Mouse (Mus musculus): Measurements from ENCODE around the gene Heatr6.

The Heatr6 gene

DNA sequence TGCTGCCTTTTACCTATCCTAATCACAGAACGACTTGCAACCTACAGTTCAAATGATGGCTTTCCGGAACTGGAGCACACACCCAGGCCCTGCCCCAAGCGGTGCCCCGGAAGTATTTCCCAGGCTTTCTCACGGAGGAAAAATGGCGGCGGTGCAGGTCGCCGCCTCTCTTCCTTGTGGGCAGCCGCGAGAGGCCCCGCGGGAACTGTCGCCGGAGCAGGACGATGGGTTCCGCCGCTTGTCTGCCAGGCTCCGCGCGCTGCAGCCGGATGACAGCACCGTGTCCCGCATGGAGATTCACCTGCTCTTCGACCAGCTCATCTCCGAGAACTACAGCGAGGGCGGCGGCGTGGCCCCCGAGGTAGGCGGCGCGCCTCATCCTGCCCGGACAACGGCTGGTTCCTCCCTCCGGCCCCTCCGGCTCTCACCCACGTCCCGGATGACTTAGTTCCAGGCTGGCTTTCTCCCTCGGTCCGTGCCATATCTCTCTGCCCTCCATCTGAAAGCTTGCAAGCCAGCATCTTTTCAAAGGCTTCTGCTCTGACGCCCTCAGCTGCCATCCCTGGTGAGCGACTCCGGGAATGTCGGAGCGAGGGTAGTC is at the start of gene Heatr6:
Heatr6 (plus strand) TSS at position 116 of the 601 bp plus-strand sequence.
- peak; percentile 93 for DNase-seq

- no peak for DNase-seq
Measured at GRCm38 (mm10) chr11:83703705-83704104, 49.8 kb upstream of the Heatr6 start, which contains the start of gene Wfdc17. Gene Wfdc17, plus strand, starts transcription at chr11:83703991.

DNA sequence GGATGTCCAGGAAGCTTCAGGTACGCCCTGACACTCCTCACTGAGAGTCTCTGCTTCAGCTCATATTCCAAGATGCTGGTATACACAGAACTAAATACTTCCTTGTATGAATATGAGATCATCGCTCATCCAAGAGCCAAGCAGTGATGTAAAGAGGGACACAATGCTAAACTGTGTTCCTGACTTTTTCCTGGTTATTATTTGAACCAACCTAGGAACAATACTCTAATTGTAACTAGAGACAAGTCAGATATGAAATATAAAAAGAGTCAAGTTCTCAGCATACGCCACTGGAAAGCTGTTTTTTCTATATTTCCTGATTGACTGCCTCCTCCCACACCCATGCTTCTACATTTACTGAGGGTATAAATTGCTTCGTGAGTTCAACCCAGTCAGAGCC is 44.8 kb upstream of the Heatr6 start, which contains the start of gene Wfdc18:
Wfdc18 (plus strand) TSS at position 301 of the 400 bp plus-strand sequence.
- DNase-seq: no peak

- DNase-seq: no peak
Measured at GRCm38 (mm10) chr11:83709683-83710082, 43.8 kb upstream of the Heatr6 start.

DNA sequence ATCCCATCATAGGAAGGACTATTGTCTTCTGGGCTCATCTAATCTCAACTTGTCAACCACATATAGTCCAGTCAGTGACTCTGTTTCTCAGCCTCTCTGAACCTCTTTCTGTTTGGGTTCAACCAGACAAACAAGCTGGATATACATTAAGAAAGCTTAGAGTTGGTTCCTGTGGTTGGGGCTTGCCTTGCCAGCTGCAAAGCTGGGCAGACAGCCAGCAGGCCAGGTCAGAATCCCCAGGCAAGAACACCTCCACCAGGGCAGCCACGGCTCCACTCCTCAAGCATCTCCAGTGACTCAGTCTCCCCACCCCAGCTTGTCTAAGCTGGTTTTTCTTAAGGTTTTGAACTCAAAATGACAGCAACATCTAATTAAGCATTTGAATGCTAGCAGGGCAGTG is 40.8 kb upstream of the Heatr6 start:
- no peak for DNase-seq

DNA sequence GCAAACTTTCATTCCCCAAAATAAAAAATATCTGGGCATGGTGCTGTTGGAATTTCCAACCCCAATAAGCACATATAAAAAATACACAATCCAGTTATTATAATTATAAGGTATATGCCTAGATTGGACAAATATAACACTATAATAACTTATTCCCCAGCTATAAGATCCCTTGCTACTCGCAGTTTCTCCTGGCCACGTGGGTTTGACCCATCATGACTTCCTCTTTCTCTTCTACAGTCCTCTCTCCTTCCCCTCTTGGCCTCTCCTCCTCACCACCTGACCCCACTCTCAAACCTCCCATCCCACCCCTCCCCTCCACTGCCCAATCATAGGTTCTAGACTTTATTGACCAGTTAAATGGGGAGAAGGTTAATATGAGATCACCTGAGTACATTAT is 39.6 kb upstream of the Heatr6 start:
- DNase-seq: no peak

- no peak for DNase-seq
Measured at GRCm38 (mm10) chr11:83717042-83717665, 36.3 kb upstream of the Heatr6 start.

DNA sequence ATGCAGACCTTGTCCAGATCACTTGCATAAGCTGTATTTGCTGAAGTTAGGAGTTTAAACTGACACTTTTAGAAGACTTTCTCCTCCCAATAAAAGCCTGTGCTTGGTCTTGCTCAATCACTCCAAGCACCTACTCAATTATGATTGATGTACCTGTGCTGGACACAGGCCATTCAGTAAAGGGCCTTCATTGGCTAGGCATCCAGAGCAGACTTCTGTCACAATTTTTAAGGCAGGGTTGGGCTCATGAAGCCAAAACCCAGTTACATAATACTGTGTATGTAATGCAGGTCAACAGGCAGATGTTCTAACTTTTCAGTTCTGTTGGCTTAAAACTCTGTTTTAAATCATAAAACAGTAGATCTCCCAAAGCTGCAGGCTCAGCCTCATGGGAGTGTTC is 32.7 kb upstream of the Heatr6 start:
- DNase-seq: no peak

- DNase-seq: no peak
Measured at GRCm38 (mm10) chr11:83728757-83729432, 24.6 kb upstream of the Heatr6 start.

DNA sequence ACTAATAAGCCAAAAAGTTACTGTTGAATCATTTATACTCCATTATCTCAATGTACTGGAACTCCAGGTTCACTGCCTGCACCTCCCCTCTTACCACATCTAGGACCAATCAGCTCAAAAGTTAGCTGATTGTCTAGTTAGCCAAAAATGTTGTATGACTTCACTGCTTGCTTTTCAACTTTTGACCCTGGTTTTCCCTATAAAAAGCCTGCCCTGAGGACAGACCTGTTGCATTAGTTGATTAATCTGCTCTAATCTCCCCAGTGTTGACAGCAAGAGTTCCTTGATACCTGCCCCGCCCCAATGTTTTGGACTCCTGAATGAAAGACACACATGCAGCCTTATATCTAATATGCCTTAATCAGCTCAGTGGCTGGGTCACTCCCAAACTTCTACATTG is 22.4 kb upstream of the Heatr6 start:
- DNase-seq: no peak

DNA sequence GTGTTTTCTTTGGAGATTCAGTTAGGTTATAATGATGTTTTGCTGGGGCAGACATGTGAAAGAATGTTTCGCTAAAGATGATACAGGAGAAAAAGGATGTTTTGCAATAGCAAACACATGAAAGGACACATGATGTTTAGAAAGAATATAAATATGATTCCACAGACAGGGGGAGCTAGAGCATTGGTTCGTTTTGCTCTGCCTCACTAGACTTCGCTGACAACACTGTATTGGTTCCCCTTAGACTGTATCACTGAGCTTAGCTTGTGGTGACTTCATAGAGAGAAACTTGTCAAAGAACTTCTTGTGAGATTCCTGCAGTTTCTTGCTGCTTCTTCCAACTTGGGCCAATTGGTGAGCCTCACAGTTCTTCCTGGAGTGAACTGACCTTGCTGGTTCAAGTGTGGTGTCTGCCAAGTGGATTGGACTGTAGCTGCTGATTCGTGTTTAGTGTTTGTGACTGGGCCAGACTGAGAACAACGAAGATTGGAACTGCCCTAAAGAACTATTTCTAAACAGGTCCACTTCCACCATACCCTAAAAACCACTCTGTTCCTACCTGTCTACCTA is 20.3 kb upstream of the Heatr6 start:
- no peak for DNase-seq

DNA sequence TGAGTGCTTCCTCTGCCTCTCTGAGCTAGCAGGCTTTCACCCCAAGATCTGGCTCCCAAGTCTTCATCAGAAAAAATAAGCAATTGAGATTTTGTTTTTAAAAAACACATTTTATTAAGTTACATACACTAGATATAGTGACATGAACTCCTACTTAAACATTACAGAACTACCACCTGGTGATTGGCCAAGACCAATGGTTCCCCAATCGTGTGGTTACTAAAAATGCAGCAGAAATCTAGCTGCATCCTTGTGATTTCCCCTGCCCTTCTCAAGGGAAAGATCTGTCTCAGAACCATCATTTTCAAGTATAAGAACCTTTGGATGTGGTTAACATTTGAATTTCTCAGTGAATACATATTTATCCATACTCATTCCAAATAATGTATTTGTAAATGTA is 19.3 kb upstream of the Heatr6 start:
- DNase-seq: no peak

DNA sequence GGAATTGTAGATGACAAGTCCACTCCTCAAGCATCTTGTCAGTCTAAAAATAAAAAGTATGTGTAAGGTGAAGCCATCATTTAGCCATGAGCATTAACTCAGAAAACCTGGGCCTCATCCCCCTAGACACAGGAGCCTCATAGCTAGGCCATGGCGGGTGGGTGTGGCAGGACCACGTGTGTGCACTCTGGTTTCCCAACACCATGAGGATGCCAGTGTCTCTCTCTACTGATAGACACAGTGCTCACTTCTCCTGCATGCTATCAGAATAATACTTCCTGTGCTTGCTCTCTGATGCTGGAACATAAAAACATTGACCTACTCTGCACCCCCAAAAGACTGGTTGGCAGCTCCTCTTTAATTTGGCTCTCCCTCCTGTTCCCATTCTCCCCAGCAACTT is 17.6 kb upstream of the Heatr6 start:
- DNase-seq: no peak

DNA sequence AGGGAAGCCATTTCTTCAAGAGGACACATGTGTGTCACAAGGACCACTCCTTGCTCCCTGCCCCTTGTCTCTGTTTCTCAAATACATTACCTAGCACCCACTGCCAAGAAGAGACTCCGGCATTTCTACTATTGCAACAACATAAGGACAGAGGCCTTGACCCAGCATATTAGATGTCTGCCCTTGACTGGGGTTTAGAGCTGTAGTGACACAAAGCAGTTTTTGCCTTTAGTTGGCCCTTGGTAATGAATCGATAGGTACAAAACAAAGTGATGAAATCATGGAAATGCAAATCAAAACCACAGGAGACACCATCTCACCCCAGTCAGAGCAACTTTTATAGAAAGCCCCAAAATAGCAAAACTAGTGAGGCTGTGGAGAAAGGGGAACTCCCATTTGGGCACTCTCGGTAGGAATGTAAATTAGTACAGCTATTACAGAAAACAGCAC is 16.4 kb upstream of the Heatr6 start:
- no peak for DNase-seq

DNA sequence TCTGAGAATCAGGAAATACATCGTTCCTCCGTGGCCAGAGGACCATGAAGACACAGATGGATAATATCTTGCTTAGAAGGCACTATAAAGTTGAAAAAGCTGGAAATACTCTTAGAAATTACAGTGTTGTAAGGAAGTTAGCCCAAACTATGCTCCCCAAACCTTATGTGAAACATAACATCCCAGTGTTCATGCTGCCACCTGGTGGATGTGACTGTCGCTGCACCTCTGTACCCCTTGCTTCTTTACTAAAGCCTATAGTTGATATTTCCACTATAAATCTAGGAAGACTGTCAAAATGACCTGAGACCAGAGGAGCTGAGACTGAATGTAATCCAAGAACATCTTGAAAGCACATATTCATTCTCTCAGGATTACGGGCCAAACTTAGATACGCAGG is 14.3 kb upstream of the Heatr6 start:
- peak; percentile 87 for DNase-seq

DNA sequence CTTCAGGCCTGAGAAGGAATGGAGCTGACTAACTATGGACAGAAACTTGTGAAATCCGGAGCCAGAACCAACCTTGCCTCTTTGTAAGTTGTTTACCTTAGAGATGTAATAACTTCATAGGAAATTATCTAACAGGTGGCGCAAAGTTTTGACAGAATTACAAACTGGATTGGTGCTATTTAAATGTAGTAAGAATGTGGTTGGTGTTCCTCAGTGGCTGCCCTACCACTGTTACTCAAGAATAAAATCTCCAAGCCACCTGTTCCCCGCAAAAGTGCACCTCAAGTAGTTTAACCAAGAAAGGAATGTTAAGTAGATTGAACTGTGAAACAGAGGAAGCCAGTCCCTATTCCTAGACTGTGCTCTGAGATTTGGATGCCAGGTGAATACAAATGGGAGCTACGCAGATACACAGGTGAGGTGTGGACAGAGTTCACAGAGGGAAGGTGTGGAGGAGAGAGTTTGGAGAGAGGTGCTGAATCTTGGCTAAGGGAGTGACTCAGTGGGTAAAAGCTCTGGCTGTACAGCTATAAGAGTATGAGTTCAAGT is 13.0 kb upstream of the Heatr6 start:
- DNase-seq: no peak

DNA sequence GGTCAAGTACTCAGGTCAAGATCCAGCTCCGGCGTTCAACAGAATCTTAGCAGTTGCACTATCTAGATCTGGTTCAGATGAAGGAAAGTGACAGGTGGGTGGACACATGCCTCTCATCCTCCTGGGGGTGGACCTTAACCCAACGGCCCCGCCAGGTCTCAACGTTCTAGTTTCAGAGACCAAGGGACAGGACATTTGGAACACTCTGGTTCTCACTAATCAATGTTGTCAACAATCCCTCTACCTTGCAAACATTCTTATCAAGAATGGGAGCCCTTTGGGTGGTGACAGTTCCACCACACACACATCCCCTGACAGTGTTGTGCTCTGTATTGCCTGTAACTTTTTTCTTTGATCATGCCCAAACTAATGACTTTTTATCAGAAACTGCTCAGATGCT is 11.7 kb upstream of the Heatr6 start:
- DNase-seq: no peak

GRCm38 (mm10) chr11:83742731-83743355 is 10.7 kb upstream of the Heatr6 start:
- no peak for DNase-seq

DNA sequence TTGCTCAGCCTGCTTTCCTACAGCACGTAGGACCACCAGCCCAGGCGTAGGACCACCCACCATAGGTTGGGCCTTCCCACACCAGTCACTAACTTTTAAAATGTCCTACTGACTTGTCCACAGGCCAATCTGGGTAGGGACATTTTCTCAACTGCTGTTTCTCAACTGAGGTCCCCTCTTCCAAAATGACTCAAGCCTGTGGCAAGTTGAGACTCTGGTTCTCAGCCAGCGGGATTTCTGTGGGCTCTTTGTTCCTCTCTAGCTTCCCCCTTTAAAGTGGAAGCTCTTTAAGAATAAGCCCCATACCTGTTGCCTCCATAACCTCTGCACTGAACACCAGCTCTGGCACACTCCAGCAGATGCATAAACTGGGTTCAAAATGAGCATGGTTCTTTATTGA is 10.0 kb upstream of the Heatr6 start:
- DNase-seq: no peak

DNA sequence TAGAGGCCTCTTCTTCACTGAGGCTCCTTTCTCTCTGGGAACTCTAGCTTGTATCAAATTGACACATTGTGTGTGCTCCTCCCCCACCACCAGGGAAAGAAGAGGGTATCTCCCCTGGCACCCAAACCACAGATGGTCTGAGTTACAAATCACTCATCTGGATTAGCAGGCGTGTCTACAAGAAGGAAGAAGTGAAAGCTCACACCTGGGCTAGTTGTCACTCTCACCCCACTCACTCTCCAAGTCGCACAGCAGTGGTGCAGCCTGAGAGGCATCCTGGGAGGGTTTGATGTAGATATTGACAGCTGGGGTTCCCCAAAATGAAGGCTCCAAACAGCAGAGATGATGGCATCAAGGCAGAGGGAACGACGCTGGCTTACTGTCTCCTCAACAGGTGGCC is 7.3 kb upstream of the Heatr6 start:
- DNase-seq: no peak

DNA sequence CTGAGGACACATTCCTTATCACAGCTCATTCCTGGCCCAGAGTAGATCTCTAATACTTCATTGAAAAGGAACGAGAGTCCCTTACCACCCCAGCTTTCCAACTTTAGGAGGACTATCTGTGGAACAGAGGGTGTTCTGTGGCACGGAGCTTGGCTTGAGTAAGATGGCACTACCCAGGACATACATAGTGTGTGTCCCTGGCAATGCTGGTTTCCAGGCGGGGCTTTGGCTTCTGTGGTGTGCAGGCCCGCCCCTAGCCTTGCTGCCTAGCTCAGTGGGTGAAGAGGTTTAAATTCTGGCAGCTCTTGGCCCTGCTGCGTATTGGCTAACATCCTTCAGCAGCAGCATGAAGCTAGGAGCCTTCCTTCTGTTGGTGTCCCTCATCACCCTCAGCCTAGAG is 6.8 kb upstream of the Heatr6 start, which contains the start of gene Wfdc21:
Wfdc21 (plus strand) TSS at position 260 of the 400 bp plus-strand sequence.
- DNase-seq: no peak

GRCm38 (mm10) chr11:83747376-83748265 is 5.9 kb upstream of the Heatr6 start:
- DNase-seq: no peak
